Mouse (Mus musculus) brain, adult 10 weeks (tissue): Measurements from ENCODE around the gene Gm10260. TPM values are rescaled to one million over a fixed set of nuclear protein-coding genes. Genes with fewer than 3 reads are reported as not detected.

Experiments used
- polyA plus RNA-seq: library from polyadenylated mRNA; stranded (reverse); fragments of 350-450 nt; fragmentation: Illumina TruSeq; extraction: RNeasy Lipid Tissue Mini Kit (QIAGEN cat#74804); gene quantifications from one replicate; pipeline ENCODE4 v1.2.3, GENCODE M21; 2015; ENCODE audit warnings: low read depth, low replicate concordance

Gene Gm10260
- polyA plus RNA-seq: 3.5 TPM

GRCm38 (mm10) chr13:97760532-97760931 lies at the start of gene Gm10260:
Gene Gm10260, minus strand, starts transcription at chr13:97760632.

